Mouse (Mus musculus) midbrain, postnatal 0 days (tissue): ENCODE data around the gene Upp2. TPM values are rescaled to one million over a fixed set of nuclear protein-coding genes. Genes with fewer than 3 reads are reported as not detected.

Experiments
- ATAC-seq: fragments of 200-750 bp; cut with Nextera tagmentation; 2 replicates; pipeline ENCODE4 v1.8.0; 2017; ENCODE audit warnings: moderate number of reproducible peaks, mild to moderate bottlenecking, moderate TSS enrichment, moderate library complexity; ENCODE audit not compliant: low FRiP score
- DNase-seq: peaks from one replicate; pipeline ENCODE4 v3.0.0-alpha.2; 2015; ENCODE audit warnings: low spot score
- H3K27ac ChIP-seq: fragments of 300-500 bp; sonication (generic); 2 replicates; pipeline ENCODE4 v1.5.1; 2014; ENCODE audit warnings: low read depth, mild to moderate bottlenecking, low read length, mixed read lengths
- H3K27me3 ChIP-seq: fragments of 300-500 bp; sonication (generic); 2 replicates; pipeline ENCODE4 v1.6.1; 2014; ENCODE audit warnings: low read length, control low read depth, mixed read lengths; ENCODE audit not compliant: insufficient read depth
- H3K36me3 ChIP-seq: fragments of 300-500 bp; sonication (generic); 2 replicates; pipeline ENCODE4 v1.6.1; 2014; ENCODE audit warnings: low read length, control low read depth, mixed read lengths; ENCODE audit not compliant: insufficient read depth
- H3K4me1 ChIP-seq: fragments of 300-500 bp; sonication (generic); 2 replicates; pipeline ENCODE4 v1.6.1; 2014; ENCODE audit warnings: mild to moderate bottlenecking, control low read depth, antibody characterized with exemption, low read length, mixed read lengths; ENCODE audit not compliant: insufficient read depth
- H3K4me2 ChIP-seq: fragments of 300-500 bp; sonication (generic); 2 replicates; pipeline ENCODE4 v1.6.1; 2014; ENCODE audit warnings: low read depth, mild to moderate bottlenecking, low read length, mixed read lengths; ENCODE audit not compliant: poor library complexity, severe bottlenecking
- H3K4me3 ChIP-seq: fragments of 300-500 bp; sonication (generic); 2 replicates; pipeline ENCODE4 v1.5.1; 2014; ENCODE audit warnings: low read depth, mild to moderate bottlenecking, low read length, moderate library complexity
- H3K9ac ChIP-seq: fragments of 300-500 bp; sonication (generic); replicated peaks from 2 replicates; pipeline ENCODE4 v1.6.1; 2014; ENCODE audit warnings: mild to moderate bottlenecking, low read length, moderate library complexity, mixed read lengths; ENCODE audit not compliant: poor library complexity, severe bottlenecking
- H3K9me3 ChIP-seq: fragments of 300-500 bp; sonication (generic); 2 replicates; pipeline ENCODE4 v1.6.1; 2016; ENCODE audit warnings: low read length, control low read depth
- CTCF ChIP-seq: IDR thresholded peaks from 2 replicates; pipeline ENCODE4 v1.5.1; 2016; ENCODE audit warnings: antibody characterized with exemption, mild to moderate bottlenecking
- WGBS: fragments of 180-500 bp; shearing (Covaris S2); extraction: QIAGEN DNeasy Blood & Tissue Kit; methylation state at CpG from one replicate; pipeline ENCODE4 v1.1.7; 2014; 5-methylcytosine and 5-hydroxymethylcytosine counted together
- polyA plus RNA-seq: library from polyadenylated mRNA; unstranded; fragments of >200 nt; fragmentation: Nextera tagmentation; extraction: Ambion mirVana; gene quantifications from 2 replicates; pipeline ENCODE4 v1.2.1, GENCODE M21; 2015
- total RNA-seq: library from RNA; depleted of rRNA; stranded (reverse); fragments of >200 nt; gene quantifications from 2 replicates; pipeline ENCODE4 v1.2.3, GENCODE M21; 2014; rRNA removed

Gene Upp2
- total RNA-seq (6.7 and 11.6 TPM in 2 replicates), polyA plus RNA-seq (9.8 and 11.6 TPM in 2 replicates)

- under 1% methylated on average over 32 of the region's 80 CpGs for WGBS
- Histone ChIP-seq H3K27ac (peak within 1 kb of the TSS; percentile 98), H3K9me3 (no peaks in the 10 kb centered on the region), H3K4me3 (peak within 1 kb of the TSS; percentile 89), H3K9ac (peak within 1 kb of the TSS; percentile 91), H3K27me3 (no peaks in the 10 kb centered on the region), H3K4me1 (peaks cover 13% of the 10 kb centered on the region), H3K36me3 (no peaks in the 10 kb centered on the region), H3K4me2 (peak within 1 kb of the TSS; percentile 69)
- TF ChIP-seq CTCF, result peak; percentile 40
- ATAC-seq (peak; percentile 95), DNase-seq (peak; percentile 94)
Observed at GRCm38 (mm10) chr2:58567066-58567810, at the start of gene Upp2, which contains the start of gene Acvr1. Upp2 (plus strand) TSS chr2:58567298. Acvr1 (minus strand) TSS chr2:58567157.

DNA sequence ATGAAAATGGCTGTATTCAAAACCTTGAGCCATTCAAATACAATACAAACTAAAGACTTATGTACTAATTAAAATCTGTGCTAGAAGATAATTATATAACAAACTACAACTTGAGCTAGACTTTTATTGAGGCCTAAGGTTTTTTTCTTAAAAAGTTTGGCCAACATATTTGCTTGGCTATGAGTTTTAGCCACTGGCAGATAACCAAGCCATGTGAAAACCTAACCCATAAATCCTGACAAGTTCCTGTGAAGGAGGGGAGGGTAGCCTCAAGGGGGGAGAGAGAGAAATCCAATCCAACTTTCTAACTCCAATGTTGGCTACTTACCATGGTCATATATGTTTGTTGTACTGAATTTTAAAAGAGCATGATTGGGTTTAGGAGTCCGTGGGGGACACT lies 48.6 kb upstream of the Upp2 start:
- Histone ChIP-seq H3K4me3 (no peak overlapping the region), H3K27me3 (no peaks in the 10 kb centered on the region), H3K36me3 (no peaks in the 10 kb centered on the region), H3K9me3 (no peaks in the 10 kb centered on the region), H3K4me2 (no peak overlapping the region), H3K27ac (no peak overlapping the region), H3K9ac (no peak overlapping the region), H3K4me1 (no peaks in the 10 kb centered on the region)
- TF ChIP-seq CTCF, result no peak
- 94% methylated on average over 1 of the region's 1 CpGs for WGBS
- no peak for DNase-seq
- no peak for ATAC-seq

DNA sequence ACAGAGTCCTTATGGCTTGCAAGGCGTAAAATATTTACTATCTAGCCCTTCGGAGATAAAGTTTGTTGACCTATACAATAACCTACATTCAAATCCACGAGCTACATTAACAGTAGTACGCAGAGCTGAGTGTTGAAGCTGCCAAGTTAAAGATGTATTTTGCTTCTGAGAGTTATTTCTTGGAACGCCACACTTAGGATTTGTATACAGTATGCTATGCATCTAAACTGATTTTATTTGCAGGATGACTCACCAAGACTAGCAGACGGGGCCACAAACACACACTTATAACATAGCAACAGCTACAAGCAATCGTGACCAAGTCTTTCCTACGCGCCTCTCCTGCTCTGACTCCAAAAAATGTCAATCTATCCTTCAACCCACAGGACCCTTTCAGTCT lies 46.4 kb upstream of the Upp2 start:
- no peaks in the 10 kb centered on the region for H3K36me3 ChIP-seq
- H3K27ac ChIP-seq, result no peak overlapping the region
- ATAC-seq (no peak), DNase-seq (no peak)
- no peak overlapping the region for H3K4me2 ChIP-seq
- no peak overlapping the region for H3K9ac ChIP-seq
- no peaks in the 10 kb centered on the region for H3K9me3 ChIP-seq
- no peak for TF ChIP-seq CTCF
- H3K4me3 ChIP-seq, result no peak overlapping the region
- no peaks in the 10 kb centered on the region for H3K27me3 ChIP-seq
- 95% methylated on average over 9 of the region's 9 CpGs for WGBS
- no peaks in the 10 kb centered on the region for H3K4me1 ChIP-seq

DNA sequence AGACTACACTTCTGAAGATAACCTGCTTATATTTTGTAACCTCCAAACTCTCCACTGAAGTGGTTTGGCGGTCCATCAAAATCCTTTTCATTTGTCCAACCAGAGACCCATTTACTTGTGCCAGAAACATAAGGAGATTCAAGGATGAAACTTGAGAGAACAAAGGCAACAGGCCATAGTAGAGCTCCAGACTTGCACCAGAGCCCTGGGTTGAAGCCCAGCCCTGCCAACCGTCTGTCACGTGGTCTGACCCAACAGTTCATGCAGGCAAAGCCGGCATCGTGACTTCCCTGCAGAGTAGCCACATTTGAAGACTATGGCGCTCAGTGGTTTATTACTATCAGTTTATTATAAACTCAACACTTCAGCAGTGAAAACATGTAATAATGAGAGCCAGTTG lies 45.5 kb upstream of the Upp2 start:
- WGBS, result 84% methylated on average over 6 of the region's 6 CpGs
- Histone ChIP-seq H3K9me3 (no peaks in the 10 kb centered on the region), H3K36me3 (no peaks in the 10 kb centered on the region), H3K27me3 (no peaks in the 10 kb centered on the region), H3K4me1 (no peaks in the 10 kb centered on the region), H3K4me2 (no peak overlapping the region), H3K27ac (no peak overlapping the region), H3K4me3 (no peak overlapping the region), H3K9ac (no peak overlapping the region)
- no peak for TF ChIP-seq CTCF
- no peak for ATAC-seq
- no peak for DNase-seq

- TF ChIP-seq CTCF, result no peak
- Histone ChIP-seq H3K36me3 (no peaks in the 10 kb centered on the region), H3K4me1 (no peaks in the 10 kb centered on the region), H3K4me2 (no peak overlapping the region), H3K27me3 (no peaks in the 10 kb centered on the region), H3K27ac (no peak overlapping the region), H3K9ac (no peak overlapping the region), H3K4me3 (no peak overlapping the region), H3K9me3 (no peaks in the 10 kb centered on the region)
- DNase-seq (no peak), ATAC-seq (no peak)
- 85% methylated on average over 12 of the region's 12 CpGs for WGBS
Observed at GRCm38 (mm10) chr2:58523097-58523496, 44.0 kb upstream of the Upp2 start.

DNA sequence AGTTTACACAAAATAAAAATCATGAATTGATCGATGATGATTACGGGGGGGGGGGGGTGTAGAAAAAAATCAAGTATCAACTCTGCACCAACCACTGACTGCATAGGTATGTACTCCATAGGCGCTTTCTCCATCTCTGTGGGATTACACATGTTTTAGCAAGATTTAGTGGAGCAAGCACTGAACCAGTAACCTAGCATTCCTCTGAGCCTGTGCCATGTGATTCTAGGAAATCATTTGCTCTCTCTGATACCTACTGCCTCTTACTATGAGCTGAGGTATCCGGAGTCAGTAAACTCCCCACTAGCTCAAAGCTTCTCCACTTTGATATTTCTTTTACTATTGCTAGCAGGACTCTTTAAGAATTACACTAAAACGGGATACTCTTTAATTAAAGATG lies 43.2 kb upstream of the Upp2 start:
- ATAC-seq, result no peak
- 88% methylated on average over 5 of the region's 5 CpGs for WGBS
- TF ChIP-seq CTCF, result no peak

More for the DNA sequence above, 43.2 kb upstream of the Upp2 start:
- Histone ChIP-seq H3K36me3 (no peaks in the 10 kb centered on the region), H3K4me2 (no peak overlapping the region), H3K27ac (no peak overlapping the region), H3K4me1 (no peaks in the 10 kb centered on the region), H3K9ac (no peak overlapping the region), H3K27me3 (no peaks in the 10 kb centered on the region), H3K9me3 (no peaks in the 10 kb centered on the region), H3K4me3 (no peak overlapping the region)
- no peak for DNase-seq
